19 mouse cellular contexts compared by ENCODE assay signal in the genomic region with DNA sequence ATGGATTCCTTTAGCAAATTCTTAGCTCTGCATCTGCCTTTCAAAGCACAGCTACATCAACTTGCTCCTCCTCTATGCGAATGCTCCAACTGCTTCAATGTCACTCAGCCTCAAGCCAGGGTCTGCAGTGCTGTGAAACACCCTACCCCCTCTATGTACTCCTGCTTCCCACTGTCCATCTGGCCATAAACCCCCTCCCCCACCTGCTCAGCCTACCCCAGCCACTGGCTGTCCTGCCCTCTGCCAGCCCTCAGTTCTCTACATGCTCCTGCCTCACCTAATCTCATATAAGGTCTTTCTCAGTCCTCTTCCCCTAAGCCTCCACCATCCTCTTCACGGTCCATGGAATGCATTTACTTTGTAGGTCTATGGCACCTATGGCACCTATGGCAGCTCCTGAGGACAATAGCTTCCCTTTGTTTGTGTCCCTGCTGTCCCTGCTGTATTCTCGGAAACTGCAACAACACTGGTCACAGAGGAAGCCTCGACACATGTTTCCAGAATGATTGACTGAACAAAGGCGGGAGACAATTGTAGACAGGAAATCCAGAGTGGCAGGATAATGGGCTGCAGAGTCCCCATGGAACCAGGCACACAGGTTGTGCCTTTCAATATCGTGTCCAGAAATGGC.
A peak's percentile ranks its signal among the peaks of the same experiment; 100 is the strongest.
DNase-seq lines count a peak whose midpoint lies in the region; ATAC-seq lines count a peak whose summit lies in the region.
"Had no signal": no experiment of that assay in that cellular context is flagged by ENCODE, and none has a peak within 500 bp of the region (broad histone marks: within the 10 kb centered on the region; RNA-seq: fewer than 3 reads in every experiment).

No protein-coding gene starts in this region.

- H3K4me3 ChIP-seq in forebrain, embryonic 13.5 days, result no peak overlapping the region
- H3K4me3 ChIP-seq in forebrain, embryonic 12.5 days (replicated peaks), result no peak overlapping the region
- H3K4me3 ChIP-seq in neural tube, embryonic 15.5 days (replicated peaks), result no peak overlapping the region
- no peak overlapping the region for H3K4me3 ChIP-seq in midbrain, embryonic 12.5 days
- H3K4me3 ChIP-seq: heart, embryonic 13.5 days; liver, embryonic 13.5 days; neural tube, embryonic 12.5 days; stomach, embryonic 15.5 days had no signal

- peak overlapping the region; percentile 2; the same call in 1 of the 2 replicates for H3K27ac ChIP-seq in forebrain, embryonic 13.5 days
- no peak overlapping the region for H3K27ac ChIP-seq in forebrain, embryonic 12.5 days
- H3K27ac ChIP-seq in neural tube, embryonic 15.5 days (replicated peaks), result no peak overlapping the region
- peak overlapping the region; percentile 69 for H3K27ac ChIP-seq in midbrain, embryonic 12.5 days (replicated peaks)
- H3K27ac ChIP-seq: heart, embryonic 13.5 days; liver, embryonic 13.5 days; stomach, embryonic 15.5 days had no signal

- peak; percentile 23 for DNase-seq in neural tube, embryonic 10.5 days (ENCODE audit: extremely low spot score, low spot score)
- DNase-seq in c-Kit-positive CD71-positive TER-119-positive erythroid progenitor cells, embryonic 14.5 days (ENCODE audit: low spot score), result no peak
- DNase-seq in thymus, postnatal 10 days (ENCODE audit: low spot score in 2 of 2), result no peak
- DNase-seq: cerebellum, adult 11-12 months; gastrocnemius, postnatal 14 days; kidney, adult 2 months; kidney, postnatal 36 days; layer of hippocampus, postnatal 36 days; liver, embryonic 13.5 days; lung, postnatal 14 days; thymus, postnatal 14 days had no signal

- no peak overlapping the region; the same call in none of the 2 replicates for H3K9ac ChIP-seq in forebrain, embryonic 13.5 days
- H3K9ac ChIP-seq in forebrain, embryonic 12.5 days, result no peak overlapping the region
- no peak overlapping the region for H3K9ac ChIP-seq in neural tube, embryonic 15.5 days (replicated peaks)
- no peak overlapping the region for H3K9ac ChIP-seq in midbrain, embryonic 12.5 days (replicated peaks)
- H3K9ac ChIP-seq: heart, embryonic 13.5 days; liver, embryonic 13.5 days; neural tube, embryonic 12.5 days; stomach, embryonic 15.5 days had no signal

- H3K4me1 ChIP-seq in forebrain, embryonic 13.5 days, result peaks cover 43% of the 10 kb centered on the region
- peaks cover 47% of the 10 kb centered on the region for H3K4me1 ChIP-seq in forebrain, embryonic 12.5 days
- H3K4me1 ChIP-seq in neural tube, embryonic 15.5 days, result peaks cover 42% of the 10 kb centered on the region
- H3K4me1 ChIP-seq in midbrain, embryonic 12.5 days, result peaks cover 47% of the 10 kb centered on the region
- H3K4me1 ChIP-seq: liver, embryonic 13.5 days had no signal

- H3K4me2 ChIP-seq in forebrain, embryonic 13.5 days, result no peak overlapping the region
- no peak overlapping the region for H3K4me2 ChIP-seq in forebrain, embryonic 12.5 days
- H3K4me2 ChIP-seq in neural tube, embryonic 15.5 days, result no peak overlapping the region
- no peak overlapping the region for H3K4me2 ChIP-seq in midbrain, embryonic 12.5 days (replicated peaks)
- H3K4me2 ChIP-seq: heart, embryonic 13.5 days; liver, embryonic 13.5 days; stomach, embryonic 15.5 days had no signal

- ATAC-seq in forebrain, embryonic 13.5 days, result no peak
- no peak for ATAC-seq in forebrain, embryonic 12.5 days (ENCODE audit: low FRiP score)
- ATAC-seq in neural tube, embryonic 15.5 days (ENCODE audit: low FRiP score), result no peak
- peak; percentile 45 for ATAC-seq in midbrain, embryonic 12.5 days (ENCODE audit: low FRiP score, low read depth)
- ATAC-seq: Patski had no signal

- no peaks in the 10 kb centered on the region for H3K36me3 ChIP-seq in forebrain, embryonic 13.5 days (ENCODE audit: poor library complexity, severe bottlenecking)
- H3K36me3 ChIP-seq in forebrain, embryonic 12.5 days (replicated peaks), result no peaks in the 10 kb centered on the region
- H3K36me3 ChIP-seq in neural tube, embryonic 15.5 days, result no peaks in the 10 kb centered on the region
- no peaks in the 10 kb centered on the region for H3K36me3 ChIP-seq in midbrain, embryonic 12.5 days
- H3K36me3 ChIP-seq: heart, embryonic 13.5 days; liver, embryonic 13.5 days; neural tube, embryonic 12.5 days; stomach, embryonic 15.5 days had no signal

- H3K9me3 ChIP-seq in forebrain, embryonic 13.5 days (replicated peaks), result no peaks in the 10 kb centered on the region
- no peaks in the 10 kb centered on the region for H3K9me3 ChIP-seq in forebrain, embryonic 12.5 days
- H3K9me3 ChIP-seq in neural tube, embryonic 15.5 days (replicated peaks), result no peaks in the 10 kb centered on the region
- no peaks in the 10 kb centered on the region for H3K9me3 ChIP-seq in midbrain, embryonic 12.5 days
- H3K9me3 ChIP-seq: heart, embryonic 13.5 days; liver, embryonic 13.5 days; neural tube, embryonic 12.5 days; stomach, embryonic 15.5 days had no signal

- H3K27me3 ChIP-seq in forebrain, embryonic 13.5 days, result peaks cover 7% of the 10 kb centered on the region; the same call in 1 of the 2 replicates
- H3K27me3 ChIP-seq in forebrain, embryonic 12.5 days, result peaks cover 37% of the 10 kb centered on the region
- H3K27me3 ChIP-seq in neural tube, embryonic 15.5 days (replicated peaks), result peaks cover 5% of the 10 kb centered on the region; the same call in 1 of the 2 replicates
- peaks cover 47% of the 10 kb centered on the region for H3K27me3 ChIP-seq in midbrain, embryonic 12.5 days
- H3K27me3 ChIP-seq: liver, embryonic 13.5 days; Patski; stomach, embryonic 15.5 days had no signal

- WGBS in forebrain, embryonic 13.5 days, result 28% methylated on average over 6 of the region's 6 CpGs
- 27% methylated on average over 6 of the region's 6 CpGs for WGBS in forebrain, embryonic 12.5 days
- WGBS in neural tube, embryonic 15.5 days, result 26% methylated on average over 6 of the region's 6 CpGs
- 23% methylated on average over 6 of the region's 6 CpGs for WGBS in midbrain, embryonic 12.5 days

Comparison
In these comparisons a context has a peak if more than half of its experiments do, and no peak if none do; other contexts are left out.
1. H3K27ac ChIP-seq: peak in forebrain, embryonic 13.5 days (single experiment) and midbrain, embryonic 12.5 days (single experiment); none in forebrain, embryonic 12.5 days (single experiment) and neural tube, embryonic 15.5 days (single experiment).